Mouse (Mus musculus): ENCODE data around the gene Osbpl3. TPM values are rescaled to one million over a fixed set of nuclear protein-coding genes. Genes with fewer than 3 reads are reported as not detected.
A peak's percentile ranks its signal among the peaks of the same experiment; 100 is the strongest.

Gene Osbpl3
- polyA plus RNA-seq, 1 experiment: 6.0 TPM

GRCm38 (mm10) chr6:50414547-50414946, 41.5 kb downstream of the Osbpl3 start:
- 53% methylated on average over 6 of the region's 6 CpGs for WGBS
- DNase-seq (ENCODE audit: low read depth, low spot score): no peak

- no peak for DNase-seq (ENCODE audit: low read depth, low spot score)
- 69% methylated on average over 1 of the region's 1 CpGs for WGBS
These were observed 42.6 kb downstream of the Osbpl3 start for GRCm38 (mm10) chr6:50413381-50413780.

GRCm38 (mm10) chr6:50412174-50412573, 43.8 kb downstream of the Osbpl3 start:
- 14% methylated on average over 4 of the region's 4 CpGs for WGBS

GRCm38 (mm10) chr6:50404698-50405097, 51.3 kb downstream of the Osbpl3 start:
- no peak for DNase-seq (ENCODE audit: low read depth, low spot score)
- 82% methylated on average over 11 of the region's 11 CpGs for WGBS

More at GRCm38 (mm10) chr6:50412174-50412573, 43.8 kb downstream of the Osbpl3 start:
- DNase-seq (ENCODE audit: low read depth, low spot score): peak; percentile 39

GRCm38 (mm10) chr6:50403524-50403923, 52.5 kb downstream of the Osbpl3 start:
- DNase-seq (ENCODE audit: low read depth, low spot score): no peak
- WGBS: 79% methylated on average over 4 of the region's 4 CpGs

- DNase-seq (ENCODE audit: low read depth, low spot score): no peak
- 91% methylated on average over 4 of the region's 4 CpGs for WGBS
These were observed 53.1 kb downstream of the Osbpl3 start for GRCm38 (mm10) chr6:50402872-50403271.

GRCm38 (mm10) chr6:50400234-50400633, 55.8 kb downstream of the Osbpl3 start:
- DNase-seq (ENCODE audit: low read depth, low spot score): no peak
- 88% methylated on average over 6 of the region's 6 CpGs for WGBS

GRCm38 (mm10) chr6:50399427-50400195, 56.4 kb downstream of the Osbpl3 start:
- DNase-seq (ENCODE audit: low read depth, low spot score): no peak
- WGBS: 67% methylated on average over 7 of the region's 7 CpGs

- 83% methylated on average over 6 of the region's 6 CpGs for WGBS
These were observed 57.7 kb downstream of the Osbpl3 start for GRCm38 (mm10) chr6:50398324-50398723.

GRCm38 (mm10) chr6:50397116-50397515, 58.9 kb downstream of the Osbpl3 start:
- 40% methylated on average over 5 of the region's 5 CpGs for WGBS
- DNase-seq (ENCODE audit: low read depth, low spot score): no peak

More at GRCm38 (mm10) chr6:50398324-50398723, 57.7 kb downstream of the Osbpl3 start:
- no peak for DNase-seq (ENCODE audit: low read depth, low spot score)

- no peak for DNase-seq (ENCODE audit: low read depth, low spot score)
- 83% methylated on average over 7 of the region's 7 CpGs for WGBS
These were observed 60.2 kb downstream of the Osbpl3 start for GRCm38 (mm10) chr6:50395641-50396312.

- DNase-seq (ENCODE audit: low read depth, low spot score): no peak
- whole genome bisulfite sequencing: 83% methylated on average over 3 of the region's 3 CpGs
These were observed 61.6 kb downstream of the Osbpl3 start for GRCm38 (mm10) chr6:50394432-50394831.

- no peak for DNase-seq (ENCODE audit: low read depth, low spot score)
- 83% methylated on average over 8 of the region's 8 CpGs for WGBS
These were observed 62.0 kb downstream of the Osbpl3 start for GRCm38 (mm10) chr6:50393960-50394359.

GRCm38 (mm10) chr6:50391951-50392350, 64.0 kb downstream of the Osbpl3 start:
- WGBS: 81% methylated on average over 3 of the region's 3 CpGs
- DNase-seq (ENCODE audit: low read depth, low spot score): no peak

- WGBS: 24% methylated on average over 5 of the region's 5 CpGs
- DNase-seq (ENCODE audit: low read depth, low spot score): peak; percentile 61
These were observed 65.7 kb downstream of the Osbpl3 start for GRCm38 (mm10) chr6:50390313-50390712.

- 79% methylated on average over 5 of the region's 5 CpGs for WGBS
- no peak for DNase-seq (ENCODE audit: low read depth, low spot score)
These were observed 68.4 kb downstream of the Osbpl3 start for GRCm38 (mm10) chr6:50387629-50388028.

GRCm38 (mm10) chr6:50386497-50386896, 69.5 kb downstream of the Osbpl3 start:
- no peak for DNase-seq (ENCODE audit: low read depth, low spot score)
- 92% methylated on average over 4 of the region's 4 CpGs for WGBS

GRCm38 (mm10) chr6:50385451-50386013, 70.5 kb downstream of the Osbpl3 start:
- 42% methylated on average over 8 of the region's 8 CpGs for WGBS
- DNase-seq (ENCODE audit: low read depth, low spot score): no peak

- 48% methylated on average over 7 of the region's 7 CpGs for WGBS
- no peak for DNase-seq (ENCODE audit: low read depth, low spot score)
These were observed 73.3 kb downstream of the Osbpl3 start for GRCm38 (mm10) chr6:50382711-50383110.

GRCm38 (mm10) chr6:50382196-50382595, 73.8 kb downstream of the Osbpl3 start:
- DNase-seq (ENCODE audit: low read depth, low spot score): no peak
- 12% methylated on average over 8 of the region's 8 CpGs for WGBS

Measured in large intestine, adult 2 months (tissue).